Mouse (Mus musculus) granulocyte monocyte progenitor cell, adult 5-6 weeks (primary cell): ENCODE data around the gene Dazl. TPM values are rescaled to one million over a fixed set of nuclear protein-coding genes. Genes with fewer than 3 reads are reported as not detected.

Experiments used
- ATAC-seq: replicated peaks from 2 replicates; pipeline ENCODE4 v1.8.0; 2016; ENCODE audit warnings: mild to moderate bottlenecking, moderate TSS enrichment, inconsistent platforms; ENCODE audit not compliant: poor library complexity, severe bottlenecking
- total RNA-seq, 2 experiments: library from RNA; stranded (forward) in 1 of 2; stranded (reverse) in 1 of 2; fragments of 200-712, 200-1000 nt in 1 of 2; fragments of >200 nt in 1 of 2; fragmentation: Nextera tagmentation in 1 of 2; gene quantifications; 2 replicates each; pipeline ENCODE4 v1.2.3; 2014 to 2017

The Dazl gene
- not detected in 2 replicates for total RNA-seq (2014; fragmentation: Nextera tagmentation)
- not detected in 2 replicates for total RNA-seq (2017)

DNA sequence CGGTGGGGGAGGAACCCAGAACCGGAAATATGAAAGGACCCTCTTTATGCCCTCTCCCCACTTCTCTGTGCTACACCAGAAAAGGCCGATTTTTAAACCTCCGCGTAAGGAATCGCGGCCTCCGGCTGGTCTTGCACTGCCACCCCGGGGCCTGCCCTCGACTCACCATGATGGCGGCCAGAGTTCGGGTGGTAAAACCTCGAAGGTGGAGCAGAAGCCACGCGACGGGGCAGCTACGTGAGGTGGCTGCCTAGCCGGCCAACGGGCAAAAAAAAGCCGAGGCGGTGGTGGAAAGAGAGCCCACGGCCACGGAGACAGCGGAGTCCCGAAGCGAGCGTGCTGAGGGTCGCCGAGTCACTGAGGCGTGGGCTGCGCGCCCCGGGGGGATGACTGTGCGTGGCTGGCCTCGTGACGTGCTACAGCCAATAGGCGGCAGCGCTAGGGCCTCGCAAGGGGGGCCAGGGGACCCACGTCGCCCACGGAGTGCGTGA is at the start of gene Dazl:
Gene Dazl, minus strand, starts transcription at position 396 of the 491 bp plus-strand sequence.
- no peak for ATAC-seq

DNA sequence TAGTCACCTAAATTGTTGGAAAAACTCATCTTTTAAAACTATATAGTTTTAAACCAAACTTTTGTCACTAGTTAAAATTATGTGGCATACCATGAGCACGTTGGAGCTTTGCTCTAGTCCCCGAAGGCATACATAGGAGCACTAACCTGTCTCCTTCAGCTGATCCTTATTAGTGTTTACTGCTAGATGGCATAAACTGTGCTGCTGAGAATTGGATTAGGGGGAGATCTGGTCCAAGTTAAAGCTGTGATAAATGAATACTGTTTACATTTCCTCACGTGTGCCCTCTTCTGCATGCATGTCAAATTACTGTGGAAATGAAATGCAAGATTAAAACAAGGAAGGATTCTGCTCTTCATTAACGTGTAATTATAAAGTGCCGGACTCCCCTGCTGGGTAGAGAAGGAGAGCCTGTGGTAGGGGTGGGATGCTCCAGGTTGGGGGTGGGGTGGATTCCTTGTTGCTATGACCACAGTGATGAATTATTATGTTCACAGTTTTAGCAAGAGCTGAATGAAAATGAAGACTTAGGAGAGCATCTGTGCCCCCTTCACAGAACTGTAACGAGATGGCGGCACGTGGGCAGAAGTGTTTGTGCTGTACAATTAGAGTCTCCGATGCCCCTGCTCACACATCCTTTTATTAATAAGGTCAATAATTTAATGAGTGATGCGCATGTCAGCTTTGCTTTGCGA is 48.6 kb upstream of the Dazl start:
- no peak for ATAC-seq

DNA sequence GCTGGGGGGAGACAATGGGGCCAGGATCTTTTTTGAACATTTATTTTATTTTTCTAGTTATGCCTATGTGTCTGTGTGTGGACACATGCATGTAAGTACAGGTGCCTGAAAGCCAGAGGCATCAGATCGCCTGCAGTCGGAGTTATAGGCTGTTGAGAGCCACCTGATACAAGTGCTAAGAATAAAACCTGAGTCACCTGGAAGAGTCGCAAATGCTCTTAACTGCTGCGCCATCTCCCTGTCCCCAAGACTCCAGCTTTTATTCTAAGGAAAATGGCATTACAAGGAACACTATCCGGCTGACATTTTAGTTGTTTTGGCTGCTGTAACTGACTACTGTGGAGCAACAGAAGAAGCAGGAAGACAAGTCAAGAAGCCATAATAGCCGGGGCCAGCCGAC is 45.5 kb upstream of the Dazl start:
- no peak for ATAC-seq

DNA sequence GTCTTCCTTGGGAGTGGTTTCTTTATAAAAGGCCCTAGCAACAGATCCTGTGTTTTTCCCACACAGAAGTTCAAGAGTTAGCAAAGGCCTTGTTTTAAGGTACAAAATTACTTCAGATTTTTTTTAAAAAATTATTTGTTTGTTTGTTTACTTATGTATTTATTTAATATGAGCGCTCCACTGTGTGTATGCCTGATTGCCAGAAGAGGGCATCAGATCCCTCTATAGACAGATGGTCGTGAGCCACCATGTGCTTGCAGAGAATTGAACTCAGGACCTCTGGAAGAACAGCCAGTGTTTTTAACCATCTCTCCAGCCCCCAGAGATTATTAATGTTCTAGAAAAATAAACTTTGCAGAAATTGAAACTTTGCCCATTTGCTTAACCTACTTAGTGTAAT is 42.3 kb upstream of the Dazl start:
- ATAC-seq = no peak

DNA sequence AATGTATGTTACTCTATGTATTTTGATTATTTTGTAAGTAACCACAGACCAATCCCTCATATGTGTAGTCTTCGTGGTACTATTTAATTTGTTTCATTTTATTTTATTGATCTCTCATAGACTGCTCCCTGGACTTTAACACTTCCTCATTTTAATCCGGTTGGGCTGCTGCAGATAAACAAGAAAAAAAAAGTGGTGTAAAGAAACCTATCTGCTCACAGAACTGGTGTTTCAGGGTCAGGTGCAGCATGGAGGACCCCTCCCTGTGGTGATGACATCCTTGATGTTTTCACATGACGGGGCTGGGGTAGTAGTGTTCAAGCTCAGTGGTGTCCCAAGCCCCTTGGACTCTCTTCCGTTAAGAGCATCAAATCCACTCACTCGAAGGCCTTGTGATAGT is 41.3 kb upstream of the Dazl start:
- 0 out of 2 replicates have a peak, but pooled peaks have one; percentile 20 for ATAC-seq

DNA sequence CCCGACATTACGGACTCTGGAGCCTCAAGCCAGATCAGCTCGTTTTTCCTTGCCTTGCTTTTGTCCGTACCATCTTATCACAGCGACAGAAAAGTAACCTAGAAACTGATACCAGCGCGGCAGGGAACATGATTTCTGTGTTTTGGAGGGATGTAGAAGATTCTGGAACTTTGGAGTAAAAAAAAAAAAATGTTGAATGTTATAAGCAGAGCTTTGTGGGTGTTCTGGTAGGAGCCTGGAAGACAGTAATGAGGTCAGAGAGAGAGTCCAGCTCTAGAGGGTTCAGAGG is 38.5 kb upstream of the Dazl start:
- no peak for ATAC-seq

DNA sequence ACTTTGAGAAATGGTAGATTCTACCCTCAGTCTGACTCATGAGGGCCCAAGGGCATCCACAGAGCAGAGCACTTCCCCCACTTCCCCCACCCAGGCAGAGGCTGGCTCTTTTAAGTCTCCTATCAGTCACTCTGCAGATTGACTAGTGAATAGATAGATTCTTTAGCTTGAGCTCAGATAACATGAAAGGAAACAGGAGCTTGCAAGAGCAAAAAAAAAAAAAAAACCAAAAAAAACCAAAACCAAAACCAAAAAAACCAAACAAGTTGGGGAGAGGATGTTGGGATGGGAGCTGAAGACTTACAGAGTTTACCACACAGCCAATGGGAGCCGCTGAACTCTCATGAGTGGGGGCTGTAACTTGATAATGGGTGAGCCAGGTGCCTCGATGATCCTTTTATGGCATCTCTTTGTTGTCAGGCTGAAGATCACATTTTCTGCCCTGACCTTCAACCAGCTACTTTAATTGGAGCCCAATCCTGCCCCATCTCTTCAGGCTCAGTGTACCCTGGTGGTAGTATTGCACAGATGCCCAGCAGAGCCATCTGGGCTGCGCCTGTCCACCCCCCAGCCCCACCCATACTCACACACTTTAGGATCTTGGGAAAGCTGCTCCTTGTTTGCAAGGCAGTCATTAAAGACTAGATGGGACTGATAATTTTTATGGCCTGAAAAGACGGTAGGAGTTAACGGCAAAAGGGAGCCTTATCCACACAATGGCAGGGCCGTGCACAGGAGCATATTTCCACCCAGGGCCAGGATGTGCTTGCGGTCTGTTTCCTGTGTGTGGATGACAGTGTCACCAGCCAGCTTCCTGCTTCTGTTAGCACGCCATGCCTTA is 38.0 kb upstream of the Dazl start:
- ATAC-seq = peak; percentile 79

DNA sequence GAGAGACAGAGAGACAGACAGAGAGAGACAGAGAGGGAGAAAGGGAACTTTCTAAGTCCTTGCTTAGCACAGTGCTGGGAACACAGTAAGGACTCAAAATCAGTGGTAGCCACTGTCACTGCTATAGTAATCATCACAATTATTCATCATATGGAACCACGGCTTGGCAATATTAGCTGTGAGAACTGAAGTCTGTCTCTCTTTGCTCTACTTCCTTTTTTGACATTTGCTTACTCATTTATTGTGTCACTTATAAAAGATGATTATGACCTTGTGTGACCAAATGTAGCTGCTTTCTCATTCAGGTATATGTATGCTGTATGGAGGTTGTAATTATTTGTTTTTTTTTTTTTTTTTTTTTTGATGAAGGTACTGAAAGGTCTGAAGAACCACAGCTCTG is 36.8 kb upstream of the Dazl start:
- ATAC-seq = peak; percentile 47

DNA sequence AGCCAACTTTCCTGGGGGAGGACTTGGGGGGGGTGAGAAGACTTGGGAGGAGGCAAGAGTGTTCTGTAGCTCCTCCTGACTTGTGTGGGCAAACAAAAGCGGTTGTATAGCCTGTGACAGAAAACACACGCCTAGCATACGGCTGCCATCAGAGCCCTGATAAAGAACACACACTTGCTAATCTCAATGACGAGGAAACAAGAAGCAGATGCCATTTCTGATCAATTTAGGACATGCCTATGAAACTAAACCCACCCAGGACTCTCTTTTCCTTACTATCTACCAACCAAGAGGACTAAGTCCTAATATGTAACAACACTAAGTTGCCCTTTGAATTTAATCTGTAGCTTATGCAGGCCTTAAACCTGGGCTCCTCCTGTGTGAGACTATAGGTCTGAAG is 31.2 kb upstream of the Dazl start:
- no peak for ATAC-seq

DNA sequence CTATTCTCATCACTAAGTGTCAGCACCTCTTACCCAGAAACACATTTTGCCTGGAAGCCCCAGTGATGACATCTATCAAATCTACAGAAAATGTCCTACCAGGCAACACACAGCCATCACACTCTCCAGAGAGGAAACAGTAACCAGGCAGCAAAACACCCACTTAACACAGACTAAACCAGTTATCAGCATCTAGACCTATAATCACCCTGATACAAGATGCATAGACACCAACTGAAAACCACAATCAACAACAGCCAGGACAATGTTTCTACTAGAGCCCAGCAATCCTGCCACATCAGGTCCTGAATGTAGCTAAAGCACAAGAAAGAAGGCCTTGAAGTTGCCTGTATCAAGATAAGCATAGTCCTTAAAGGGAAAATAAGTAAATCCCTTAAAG is 25.4 kb upstream of the Dazl start:
- no peak for ATAC-seq

DNA sequence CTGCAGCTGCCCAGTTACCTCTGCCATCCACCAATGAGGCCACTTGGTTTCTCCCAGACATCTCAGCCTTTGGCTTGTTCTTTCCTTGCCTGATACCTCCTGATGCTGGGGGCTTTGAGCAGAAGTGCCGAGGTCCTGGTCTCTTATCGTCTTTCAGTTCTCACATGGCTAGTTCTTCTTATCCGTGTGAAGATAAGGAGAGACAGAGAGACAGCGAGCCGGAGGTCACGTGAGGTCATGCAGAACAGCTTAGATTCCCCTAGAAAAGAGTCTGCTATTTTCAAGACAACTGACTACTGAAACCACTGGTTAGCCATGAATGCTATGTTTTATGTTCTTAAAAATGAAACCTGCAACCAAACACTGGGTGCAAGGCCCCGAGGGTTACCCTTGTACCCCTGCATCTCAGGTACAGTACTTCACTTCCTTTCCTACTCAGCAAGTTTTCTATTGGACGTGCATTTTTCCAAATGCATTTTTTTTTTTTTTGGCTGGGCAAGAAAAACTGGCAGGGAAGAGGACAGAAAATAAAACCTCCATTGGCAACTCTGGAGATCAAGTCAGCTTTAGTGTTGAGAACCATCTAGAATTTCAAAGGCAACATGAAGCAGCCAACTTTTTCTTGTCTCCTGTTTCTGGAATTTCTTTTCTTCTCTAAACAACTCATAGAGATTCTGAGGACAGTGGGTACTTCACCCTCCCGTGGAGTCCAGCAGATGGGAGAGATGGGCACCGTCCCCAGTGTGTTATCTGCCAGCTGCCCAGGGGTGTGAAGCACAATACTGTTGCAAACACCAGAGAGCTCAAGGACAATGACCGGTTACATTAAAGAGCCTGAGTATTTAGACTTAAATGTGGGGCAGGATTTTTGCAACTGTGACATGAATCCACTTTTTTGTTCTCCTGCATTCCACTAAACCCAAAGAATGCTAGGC is 23.0 kb upstream of the Dazl start:
- ATAC-seq = no peak

DNA sequence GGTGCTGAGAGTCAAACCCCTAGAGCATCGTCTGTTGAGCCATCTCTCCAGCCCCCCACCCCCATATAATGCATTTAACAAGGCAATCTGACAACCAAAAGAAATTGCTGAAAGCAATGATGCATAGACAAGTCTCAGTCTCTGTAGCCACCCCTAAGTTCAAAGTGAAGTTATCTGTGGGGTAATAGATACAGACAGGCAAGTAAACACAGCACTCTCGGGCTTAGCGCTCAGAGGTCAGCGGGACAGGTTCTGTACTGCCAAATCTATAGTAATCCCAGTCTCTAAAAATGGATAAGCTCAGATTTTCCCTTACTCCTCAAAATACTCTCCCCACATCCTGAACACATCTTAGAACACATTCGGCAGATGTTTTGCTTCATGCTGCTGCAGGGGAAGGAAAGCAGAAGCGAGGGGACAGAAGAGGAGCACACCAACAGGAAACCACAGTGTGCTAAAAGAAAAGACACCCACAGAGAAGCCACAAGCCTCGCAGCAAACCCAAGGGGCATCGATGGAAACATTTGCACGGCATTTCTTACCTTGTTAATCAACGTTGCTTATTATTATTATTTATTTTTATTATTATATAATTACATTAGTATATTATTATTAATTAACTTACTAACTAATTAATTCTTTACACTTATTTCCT is 16.8 kb upstream of the Dazl start:
- 0 out of 2 replicates have a peak, but pooled peaks have one; percentile 23 for ATAC-seq

DNA sequence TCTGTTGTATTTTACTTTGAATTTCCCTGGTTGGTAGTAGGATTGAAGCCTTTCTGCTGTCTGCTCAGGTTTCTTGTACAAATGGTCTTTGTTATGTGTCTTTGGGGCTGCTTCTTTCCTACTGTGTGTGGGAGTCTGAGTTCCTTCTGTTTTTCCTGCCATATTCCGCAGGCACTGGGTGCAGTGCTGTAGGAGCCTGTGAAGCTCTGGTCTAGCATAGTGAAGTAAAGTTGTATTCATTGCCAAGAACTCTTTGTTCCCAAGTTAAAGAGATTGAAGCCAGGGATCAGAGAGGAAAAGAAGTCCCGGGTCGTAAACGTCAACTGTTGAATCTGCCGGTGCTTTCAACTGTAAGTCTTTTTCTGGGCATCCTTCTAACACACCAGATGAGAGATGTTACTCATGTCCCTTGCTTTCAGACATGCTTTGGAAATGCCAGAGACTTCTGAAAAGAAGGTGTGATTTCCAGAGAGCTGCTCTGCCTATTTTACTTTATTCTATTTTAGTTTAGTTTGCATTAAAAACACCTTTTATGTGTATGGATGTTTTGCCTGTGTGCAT is 16.2 kb upstream of the Dazl start:
- no peak for ATAC-seq

DNA sequence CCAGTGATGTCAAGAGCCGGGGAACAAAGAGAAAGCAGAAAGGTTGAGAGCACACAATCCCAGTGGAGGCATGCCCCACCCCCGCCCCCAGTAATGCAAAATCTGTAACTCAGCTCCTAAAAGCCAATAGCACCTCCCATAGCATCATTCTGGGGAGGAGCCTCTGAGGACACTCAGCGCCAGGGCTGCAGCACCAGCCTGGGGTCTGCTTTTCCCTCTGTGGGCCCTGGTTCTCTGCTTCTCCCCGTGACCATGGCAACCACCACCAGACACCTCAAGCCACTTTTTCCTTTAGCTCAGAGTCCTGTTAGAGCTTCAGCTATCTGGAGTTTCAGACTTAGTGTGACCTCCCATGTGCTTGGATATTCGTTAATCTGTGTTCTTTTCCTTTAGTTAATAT is 15.4 kb upstream of the Dazl start:
- ATAC-seq = no peak

DNA sequence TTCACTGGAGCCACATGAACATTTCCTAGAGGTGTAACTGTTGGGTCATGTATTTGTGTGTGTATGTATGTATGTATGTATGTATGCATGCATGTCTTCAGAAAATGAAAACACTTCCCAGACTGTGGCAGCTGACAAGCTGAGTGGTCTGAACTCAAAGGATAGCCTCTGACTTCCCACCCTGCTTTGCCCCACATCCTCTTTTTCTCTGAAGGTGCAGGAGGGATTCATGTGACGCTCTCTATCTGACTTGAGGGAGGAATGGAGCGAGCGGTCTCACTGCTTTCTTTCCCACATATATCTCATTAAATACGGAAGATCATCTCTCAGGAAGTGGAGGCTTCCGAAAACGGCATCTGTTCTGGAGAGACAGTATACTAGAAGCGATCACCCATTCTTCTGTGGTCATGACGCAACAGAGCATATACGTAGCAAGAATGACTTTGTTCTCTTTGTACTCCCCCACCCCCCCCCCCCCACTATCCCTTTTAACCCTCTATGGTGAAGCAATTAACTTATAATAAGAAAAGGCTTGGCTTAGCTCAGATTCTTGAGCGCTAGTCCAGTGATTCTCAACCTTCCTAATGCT is 14.7 kb upstream of the Dazl start:
- ATAC-seq = peak; percentile 94

DNA sequence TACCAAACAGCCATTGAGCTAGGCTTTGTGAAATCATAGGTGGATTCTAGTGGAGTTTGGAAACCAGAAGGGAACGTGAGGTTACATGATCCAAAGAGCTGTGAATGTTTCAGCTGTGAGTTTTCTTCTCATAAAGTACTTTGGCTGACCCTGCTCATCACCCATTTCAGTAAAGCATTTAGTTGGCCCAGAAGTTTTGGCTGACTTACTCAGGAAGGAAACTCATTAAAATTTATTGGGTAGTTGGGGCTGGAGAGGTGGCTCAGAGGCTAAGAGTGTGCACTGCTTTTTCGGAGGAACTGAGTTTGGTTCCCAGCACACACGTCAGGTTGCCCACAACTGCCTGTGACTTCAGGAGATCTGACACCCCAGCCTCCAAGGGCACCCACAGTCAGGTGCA is 9.4 kb upstream of the Dazl start:
- no peak for ATAC-seq

DNA sequence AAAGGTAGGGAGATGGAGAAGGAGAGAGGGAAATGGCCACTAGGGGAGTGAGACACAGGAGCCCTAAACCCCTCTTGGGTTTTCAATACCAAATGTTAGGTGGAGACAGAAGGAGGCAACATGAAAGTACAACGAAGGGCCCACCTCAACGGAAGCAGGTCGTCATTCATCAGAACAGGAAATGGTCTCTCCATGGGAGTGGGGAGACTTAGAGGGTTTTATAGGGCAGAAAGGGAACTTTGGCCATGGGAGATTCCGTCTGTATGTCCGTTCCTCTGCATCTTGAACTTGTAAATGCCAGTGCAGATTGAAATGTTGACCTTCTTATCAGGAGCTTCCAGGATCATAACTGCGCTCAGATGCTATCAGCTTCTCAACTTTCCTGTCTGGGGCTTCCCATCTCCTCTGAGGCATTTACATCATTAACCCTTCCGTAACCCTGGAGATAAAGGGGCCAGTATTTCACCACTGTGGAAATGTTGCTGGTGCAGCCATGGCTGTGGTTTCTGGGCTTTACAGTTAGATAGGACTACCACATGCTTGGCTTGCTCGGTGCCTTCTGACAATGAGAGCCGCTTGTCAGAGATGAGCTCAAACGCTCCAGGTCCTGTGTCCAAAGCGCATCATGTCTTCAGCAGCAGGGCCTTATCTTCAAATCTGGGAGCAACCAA is 6.9 kb upstream of the Dazl start:
- ATAC-seq = peak; percentile 72

DNA sequence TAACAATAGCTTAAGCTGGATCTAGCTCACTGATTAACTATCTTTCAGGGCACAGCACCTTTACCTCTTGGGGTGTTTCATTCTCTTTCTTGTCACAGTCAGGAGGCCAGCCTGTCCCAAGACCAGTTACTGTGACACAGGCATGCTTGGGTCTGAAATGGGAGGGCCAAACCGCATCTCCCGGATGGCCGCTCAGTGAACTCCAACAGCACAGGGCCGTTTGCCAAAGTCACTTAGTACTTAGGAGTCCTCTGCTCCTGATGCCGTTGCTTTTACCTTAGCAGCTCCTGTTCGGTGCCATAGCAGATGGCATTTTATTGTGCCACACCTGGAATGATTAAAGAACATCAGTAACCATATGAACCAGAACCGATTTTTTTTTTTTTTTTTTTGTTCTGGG is 5.4 kb upstream of the Dazl start:
- ATAC-seq = no peak

DNA sequence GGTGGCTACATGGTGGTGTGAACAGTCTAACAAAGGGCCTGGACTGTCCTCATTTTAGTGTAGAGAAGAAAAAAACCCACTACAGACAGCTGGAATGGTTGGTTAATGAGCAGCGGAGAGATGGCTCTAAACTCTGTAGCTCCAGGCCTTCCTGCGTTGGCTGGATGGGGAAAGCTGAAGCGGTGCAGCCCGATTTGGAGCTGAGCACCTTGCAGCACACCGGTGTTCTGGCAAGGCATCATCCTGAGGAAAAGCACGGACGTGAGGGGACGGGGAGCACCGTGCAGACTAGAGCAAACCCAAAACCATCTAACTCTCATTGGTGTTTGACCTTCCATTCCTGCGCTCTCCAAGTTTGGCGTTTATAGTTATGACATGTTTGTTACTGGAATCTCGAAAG is 1.3 kb upstream of the Dazl start:
- ATAC-seq = no peak
